Mouse (Mus musculus): ENCODE measurements around the gene Tmem88. TPM values are rescaled to one million over a fixed set of nuclear protein-coding genes. Genes with fewer than 3 reads are reported as not detected.
A peak's percentile ranks its signal among the peaks of the same experiment; 100 is the strongest.

Tmem88 gene
- polyA plus RNA-seq, 1 experiment from 2014 or later: 5.9 TPM

DNA sequence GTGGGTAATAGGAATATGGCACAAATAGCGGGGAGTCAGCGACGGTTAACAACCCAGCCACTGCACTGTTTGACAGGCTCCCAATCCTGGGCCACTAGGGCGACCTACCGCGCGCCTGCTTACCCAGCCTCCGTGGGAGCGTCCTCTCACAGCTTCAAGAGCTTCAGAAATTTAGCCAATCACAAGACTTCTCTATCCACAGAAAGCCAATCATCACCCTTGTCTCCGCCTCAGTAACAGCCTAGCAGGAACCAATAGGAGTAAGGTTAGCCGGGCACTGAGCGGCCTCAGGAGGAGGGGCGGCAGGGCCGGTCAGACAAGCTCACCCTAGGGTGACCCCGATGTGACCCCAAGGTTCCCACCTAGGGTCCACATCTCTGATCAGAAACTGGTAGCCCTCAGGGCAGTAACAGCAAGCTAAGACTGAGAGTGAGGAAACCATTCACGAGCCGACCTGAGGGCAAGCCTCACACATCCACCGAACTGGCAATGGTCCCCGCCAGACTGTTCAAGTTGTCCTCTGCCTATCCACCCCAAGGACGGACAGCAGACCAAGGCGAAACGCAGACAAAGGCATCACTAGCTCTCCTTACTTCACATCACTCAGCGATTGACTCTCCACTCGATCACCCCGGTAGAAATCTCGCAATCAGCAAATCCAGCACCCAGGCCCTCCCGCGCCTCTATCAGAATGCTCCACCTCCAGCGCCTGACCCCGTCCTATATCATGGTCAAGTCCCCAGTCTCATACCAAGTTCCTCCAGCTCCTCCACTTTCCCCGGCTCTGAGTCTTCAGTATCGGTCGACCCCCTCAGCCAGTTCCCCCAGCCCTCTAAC, 10.7 kb upstream of the Tmem88 start:
- H3K27me3 ChIP-seq (ENCODE audit: control insufficient read depth, insufficient read depth, low read depth, low read length): no peaks in the 10 kb centered on the region
- no peaks in the 10 kb centered on the region for H3K9me3 ChIP-seq (replicated peaks; ENCODE audit: control insufficient read depth, low read length, poor library complexity, severe bottlenecking)
- peak overlapping the region; percentile 75 for H3K4me3 ChIP-seq (ENCODE audit: low read depth, low read length)
- H3K4me1 ChIP-seq (ENCODE audit: control insufficient read depth, insufficient read depth, low read length): peaks cover 39% of the 10 kb centered on the region
- peak overlapping the region; percentile 92 for H3K4me2 ChIP-seq (ENCODE audit: low read length)
- under 1% methylated on average over 33 of the region's 33 CpGs for WGBS
- H3K36me3 ChIP-seq (ENCODE audit: control insufficient read depth, insufficient read depth, low read length): peaks cover 36% of the 10 kb centered on the region
- H3K9ac ChIP-seq (ENCODE audit: low read depth, low read length): peak overlapping the region; percentile 90
- ATAC-seq: peak; percentile 70
- H3K27ac ChIP-seq (ENCODE audit: low read length): peak overlapping the region; percentile 84

DNA sequence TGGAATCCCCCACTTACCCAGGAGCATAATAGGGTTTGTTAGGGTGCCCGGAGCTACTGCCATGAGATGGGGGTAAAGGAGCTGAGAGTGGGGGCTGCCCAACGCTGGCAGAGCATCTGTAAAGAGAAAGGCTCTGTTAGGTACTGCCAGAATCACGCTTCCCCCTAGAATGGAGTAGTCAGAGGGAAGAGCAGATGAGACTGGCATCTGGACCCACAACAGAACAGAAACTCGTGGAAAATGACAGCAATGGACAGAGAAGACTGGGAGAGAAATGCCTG, 9.6 kb upstream of the Tmem88 start:
- WGBS: 91% methylated on average over 4 of the region's 4 CpGs
- H3K27ac ChIP-seq (ENCODE audit: low read length): peak overlapping the region; percentile 84

DNA sequence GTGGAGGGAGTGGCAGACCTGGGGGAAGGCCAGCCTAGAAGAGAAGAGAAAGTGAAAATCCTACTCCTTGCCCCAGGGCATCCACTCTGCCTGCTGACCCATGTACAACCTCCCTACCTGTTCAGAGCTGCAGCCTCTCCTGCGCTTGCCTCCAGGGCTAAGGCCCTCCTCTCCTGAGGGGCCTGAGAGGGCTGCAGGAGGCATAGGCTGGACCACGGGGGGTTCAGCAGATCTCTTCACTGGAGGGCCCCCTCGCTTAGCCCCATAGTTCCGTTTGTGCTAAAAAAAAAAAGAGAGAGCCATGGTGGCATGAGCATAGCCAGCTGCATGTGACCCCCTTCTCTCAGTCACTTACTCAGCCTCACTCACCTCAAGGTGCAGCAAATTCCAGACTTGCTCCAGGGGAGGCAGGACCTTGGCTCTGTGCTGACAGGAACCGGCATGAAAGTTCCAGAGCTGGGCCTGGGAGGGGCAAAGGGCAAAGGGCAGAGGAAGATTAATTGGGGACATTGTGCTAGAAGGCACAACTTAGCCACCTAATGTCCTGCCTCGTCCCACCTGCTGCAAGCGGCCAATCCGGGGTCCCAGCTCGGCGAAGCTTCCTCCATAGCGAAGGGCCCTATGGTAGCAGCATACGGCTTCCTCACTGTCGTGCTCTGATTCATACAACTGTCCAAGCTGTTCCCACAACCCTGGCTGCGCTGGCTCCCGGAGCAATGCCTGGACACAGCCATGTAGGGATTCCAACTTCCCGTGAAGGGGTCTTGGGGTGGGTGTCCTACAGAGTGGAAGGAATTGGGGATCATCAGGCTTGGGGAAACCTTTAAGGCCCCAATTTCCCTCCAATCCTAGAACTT, 9.1 kb upstream of the Tmem88 start:
- Histone ChIP-seq H3K27ac (ENCODE audit: low read length) (no peak overlapping the region), H3K27me3 (ENCODE audit: control insufficient read depth, insufficient read depth, low read depth, low read length) (no peaks in the 10 kb centered on the region), H3K4me3 (ENCODE audit: low read depth, low read length) (no peak overlapping the region), H3K36me3 (ENCODE audit: control insufficient read depth, insufficient read depth, low read length) (peaks cover 46% of the 10 kb centered on the region), H3K4me2 (ENCODE audit: low read length) (no peak overlapping the region), H3K4me1 (ENCODE audit: control insufficient read depth, insufficient read depth, low read length) (peaks cover 23% of the 10 kb centered on the region), H3K9me3 (replicated peaks; ENCODE audit: control insufficient read depth, low read length, poor library complexity, severe bottlenecking) (no peaks in the 10 kb centered on the region), H3K9ac (ENCODE audit: low read depth, low read length) (no peak overlapping the region)
- ATAC-seq: no peak
- WGBS: 91% methylated on average over 16 of the region's 16 CpGs

More for the DNA sequence above, 9.6 kb upstream of the Tmem88 start:
- no peaks in the 10 kb centered on the region for H3K9me3 ChIP-seq (replicated peaks; ENCODE audit: control insufficient read depth, low read length, poor library complexity, severe bottlenecking)
- H3K27me3 ChIP-seq (ENCODE audit: control insufficient read depth, insufficient read depth, low read depth, low read length): no peaks in the 10 kb centered on the region
- peak overlapping the region; percentile 92; the same call in 1 of the 2 replicates for H3K4me2 ChIP-seq (ENCODE audit: low read length)
- H3K36me3 ChIP-seq (ENCODE audit: control insufficient read depth, insufficient read depth, low read length): peaks cover 43% of the 10 kb centered on the region
- peaks cover 28% of the 10 kb centered on the region for H3K4me1 ChIP-seq (ENCODE audit: control insufficient read depth, insufficient read depth, low read length)
- no peak overlapping the region for H3K4me3 ChIP-seq (ENCODE audit: low read depth, low read length)
- no peak overlapping the region; the same call in 1 of the 2 replicates for H3K9ac ChIP-seq (ENCODE audit: low read depth, low read length)
- no peak for ATAC-seq

DNA sequence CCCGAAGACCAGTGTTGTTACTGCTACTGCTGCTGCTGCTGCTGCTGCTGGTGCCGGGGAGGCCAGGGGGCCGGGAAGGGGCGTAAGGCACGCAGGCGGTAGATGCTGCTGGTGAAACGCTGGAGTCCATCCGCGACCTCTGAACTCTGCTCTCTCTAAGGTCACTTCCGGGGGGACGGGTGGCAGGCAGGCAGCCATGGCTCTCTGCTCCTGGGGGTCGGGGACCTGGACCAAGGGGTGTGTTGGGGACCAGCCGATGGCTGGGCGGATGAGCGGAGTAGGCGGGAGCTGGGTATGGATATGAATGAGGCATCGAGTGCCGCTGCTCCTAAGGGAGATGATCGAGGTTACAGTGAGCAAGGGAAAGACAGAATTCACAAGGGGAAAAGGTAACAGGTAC, 8.2 kb upstream of the Tmem88 start:
- Histone ChIP-seq H3K4me1 (ENCODE audit: control insufficient read depth, insufficient read depth, low read length) (peaks cover 17% of the 10 kb centered on the region), H3K36me3 (ENCODE audit: control insufficient read depth, insufficient read depth, low read length) (peaks cover 50% of the 10 kb centered on the region), H3K4me2 (ENCODE audit: low read length) (no peak overlapping the region), H3K9me3 (replicated peaks; ENCODE audit: control insufficient read depth, low read length, poor library complexity, severe bottlenecking) (no peaks in the 10 kb centered on the region), H3K4me3 (ENCODE audit: low read depth, low read length) (no peak overlapping the region), H3K9ac (ENCODE audit: low read depth, low read length) (no peak overlapping the region), H3K27ac (ENCODE audit: low read length) (no peak overlapping the region), H3K27me3 (ENCODE audit: control insufficient read depth, insufficient read depth, low read depth, low read length) (no peaks in the 10 kb centered on the region)
- WGBS: 88% methylated on average over 19 of the region's 19 CpGs
- ATAC-seq: no peak

DNA sequence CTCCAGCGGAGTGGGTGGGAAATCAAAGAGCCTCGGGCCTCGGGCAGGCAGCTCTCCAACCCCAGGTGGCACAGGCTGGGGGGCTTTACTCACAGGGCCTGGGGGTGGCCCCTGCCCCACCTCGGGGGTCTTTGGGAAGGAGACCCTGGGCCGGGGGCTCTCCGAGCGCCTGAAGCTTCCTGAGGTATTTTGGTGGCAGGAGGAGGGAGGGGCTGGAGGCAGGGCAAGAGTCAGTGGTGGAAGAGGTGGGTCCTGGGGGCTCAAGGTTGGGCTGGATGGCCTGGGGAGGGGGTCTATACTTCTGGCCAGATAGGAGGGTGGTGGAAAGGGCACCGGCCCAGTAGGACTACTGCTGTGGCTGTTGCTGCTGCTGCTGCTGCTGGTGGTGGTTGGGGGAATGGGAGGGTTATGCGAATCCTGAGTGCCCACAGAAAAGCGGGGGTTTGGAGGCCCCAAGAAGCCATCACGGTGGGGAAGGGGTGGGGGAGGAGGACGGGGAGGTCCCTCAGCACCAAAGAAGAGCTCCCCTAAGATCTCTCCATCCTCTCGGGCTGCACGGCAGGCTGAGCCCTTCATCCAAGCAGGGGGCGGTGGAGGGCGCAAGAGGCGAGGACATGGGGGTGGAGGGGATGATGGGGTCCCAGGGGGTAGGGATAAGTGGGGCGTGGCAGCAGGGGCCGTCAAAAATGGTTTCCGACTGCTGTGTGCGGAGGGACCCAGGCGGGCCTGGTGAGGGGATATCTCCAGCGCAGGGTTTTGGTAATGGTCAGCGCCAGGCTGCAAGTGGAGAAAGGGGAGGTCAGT, 7.6 kb upstream of the Tmem88 start:
- Histone ChIP-seq H3K36me3 (ENCODE audit: control insufficient read depth, insufficient read depth, low read length) (peaks cover 51% of the 10 kb centered on the region), H3K4me1 (ENCODE audit: control insufficient read depth, insufficient read depth, low read length) (peaks cover 17% of the 10 kb centered on the region), H3K27ac (ENCODE audit: low read length) (no peak overlapping the region), H3K9me3 (replicated peaks; ENCODE audit: control insufficient read depth, low read length, poor library complexity, severe bottlenecking) (no peaks in the 10 kb centered on the region), H3K4me3 (ENCODE audit: low read depth, low read length) (no peak overlapping the region), H3K4me2 (ENCODE audit: low read length) (no peak overlapping the region), H3K27me3 (ENCODE audit: control insufficient read depth, insufficient read depth, low read depth, low read length) (no peaks in the 10 kb centered on the region), H3K9ac (ENCODE audit: low read depth, low read length) (no peak overlapping the region)
- 91% methylated on average over 24 of the region's 24 CpGs for WGBS
- ATAC-seq: no peak

DNA sequence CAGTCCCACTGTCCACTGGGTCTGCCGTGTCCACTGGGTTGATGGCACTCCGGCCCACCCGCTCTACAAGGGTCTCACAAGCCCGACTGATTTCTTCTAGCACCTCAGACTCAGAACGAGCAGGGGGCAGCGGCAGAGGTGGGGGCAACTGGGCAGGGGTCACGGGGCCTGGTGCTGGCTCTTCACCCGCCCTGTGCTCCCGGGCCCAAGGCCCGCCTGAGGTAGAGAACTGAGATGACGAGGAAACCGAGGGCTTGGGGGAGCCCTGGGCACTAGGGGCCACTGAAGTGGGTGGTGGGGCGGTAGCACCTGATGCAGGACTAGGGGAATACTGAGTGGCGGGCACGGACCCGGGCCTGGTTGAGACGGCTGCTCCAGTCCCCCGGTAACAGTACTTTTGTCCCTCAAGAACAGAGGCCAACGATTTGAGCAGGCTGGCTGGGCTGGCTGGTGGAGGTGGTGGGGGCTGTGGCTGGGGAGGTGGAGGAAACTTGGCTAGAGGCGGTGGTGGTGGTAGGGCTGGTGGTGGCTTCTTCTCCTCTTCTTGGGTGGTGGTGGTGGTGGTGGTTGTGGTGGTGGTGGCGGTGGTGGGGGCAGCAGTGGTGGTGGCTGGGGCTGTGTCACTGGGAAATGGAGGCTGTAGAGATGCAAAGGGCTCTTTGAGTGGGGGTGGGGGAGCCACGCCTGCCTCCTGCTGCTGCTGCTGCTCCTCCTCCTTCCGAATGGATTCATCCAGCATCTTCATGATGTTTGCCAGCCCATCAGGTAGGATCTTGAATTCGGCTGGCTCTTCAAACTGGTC, 6.8 kb upstream of the Tmem88 start:
- peaks cover 17% of the 10 kb centered on the region for H3K4me1 ChIP-seq (ENCODE audit: control insufficient read depth, insufficient read depth, low read length)
- H3K27ac ChIP-seq (ENCODE audit: low read length): no peak overlapping the region
- no peak for ATAC-seq
- H3K4me3 ChIP-seq (ENCODE audit: low read depth, low read length): no peak overlapping the region
- WGBS: 90% methylated on average over 23 of the region's 24 CpGs
- no peaks in the 10 kb centered on the region for H3K9me3 ChIP-seq (replicated peaks; ENCODE audit: control insufficient read depth, low read length, poor library complexity, severe bottlenecking)
- H3K4me2 ChIP-seq (ENCODE audit: low read length): no peak overlapping the region
- no peaks in the 10 kb centered on the region for H3K27me3 ChIP-seq (ENCODE audit: control insufficient read depth, insufficient read depth, low read depth, low read length)
- H3K9ac ChIP-seq (ENCODE audit: low read depth, low read length): no peak overlapping the region
- H3K36me3 ChIP-seq (ENCODE audit: control insufficient read depth, insufficient read depth, low read length): peaks cover 57% of the 10 kb centered on the region

DNA sequence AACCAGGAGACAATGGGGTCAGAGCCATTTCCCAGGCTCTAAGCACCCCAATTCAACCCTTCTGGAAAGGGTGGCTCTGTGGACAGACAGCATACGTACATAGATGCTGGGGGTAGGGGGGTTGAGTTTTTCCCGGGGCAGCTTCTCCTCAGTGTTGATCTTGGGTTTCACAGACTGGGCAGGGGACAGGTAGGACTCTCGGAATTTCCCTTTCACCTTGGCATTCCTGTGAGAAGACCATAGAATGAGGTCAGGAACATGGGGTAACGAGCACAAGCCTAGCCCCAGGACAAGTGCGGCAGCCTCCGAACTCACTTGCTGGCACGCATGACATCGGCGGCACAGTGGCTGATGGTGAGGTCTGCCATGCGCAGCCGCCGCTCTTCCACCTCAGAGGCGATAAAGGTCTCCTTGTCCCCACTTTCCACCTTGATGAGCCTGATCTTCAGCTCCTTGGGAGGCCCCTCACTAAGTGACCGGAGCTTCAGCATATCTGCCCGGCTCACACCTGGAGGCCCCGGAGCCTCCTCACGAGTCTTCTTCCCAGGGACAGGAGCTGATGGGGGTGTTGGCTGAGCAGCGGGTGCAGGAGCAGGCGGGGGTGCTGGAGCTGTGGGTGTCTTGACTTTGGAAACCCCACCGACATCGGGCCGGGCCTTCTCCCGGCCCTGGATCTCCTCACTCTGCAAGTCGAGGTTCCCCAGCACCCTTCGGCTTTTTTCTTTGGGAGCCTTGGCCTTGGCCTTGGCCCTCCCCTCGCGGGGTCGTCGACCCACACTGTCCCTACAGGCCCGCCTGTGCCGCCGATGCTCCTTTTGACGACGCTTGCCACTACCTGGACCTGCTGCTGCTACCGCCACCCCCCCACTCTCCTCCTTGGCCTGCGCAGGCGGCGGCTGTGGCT, 5.9 kb upstream of the Tmem88 start:
- ATAC-seq: no peak
- Histone ChIP-seq H3K9ac (ENCODE audit: low read depth, low read length) (no peak overlapping the region), H3K27ac (ENCODE audit: low read length) (no peak overlapping the region), H3K9me3 (replicated peaks; ENCODE audit: control insufficient read depth, low read length, poor library complexity, severe bottlenecking) (no peaks in the 10 kb centered on the region), H3K4me3 (ENCODE audit: low read depth, low read length) (no peak overlapping the region), H3K4me1 (ENCODE audit: control insufficient read depth, insufficient read depth, low read length) (peaks cover 12% of the 10 kb centered on the region), H3K27me3 (ENCODE audit: control insufficient read depth, insufficient read depth, low read depth, low read length) (no peaks in the 10 kb centered on the region), H3K4me2 (ENCODE audit: low read length) (no peak overlapping the region), H3K36me3 (ENCODE audit: control insufficient read depth, insufficient read depth, low read length) (peaks cover 62% of the 10 kb centered on the region)
- WGBS: 95% methylated on average over 34 of the region's 38 CpGs

Measured in midbrain, embryonic 16.5 days (tissue).